Mouse (Mus musculus) cerebellum, postnatal 25 days (tissue): ENCODE measurements at regions not wholly inside any gene's neighbourhood (a gene's known extent, or its start where the extent isn't known, plus 50 kb on each side); places are given as distances from the start of the nearest gene placed in this dataset.

ENCODE experiments used
- DNase-seq, 2 experiments: peaks; one replicate each; pipeline ENCODE4 v3.0.0; 2021; ENCODE audit warnings: mixed read lengths in 2 of 2

- DNase-seq: no peak
Observed at GRCm38 (mm10) chr9:122629171-122629904, 117.8 kb upstream of the Topaz1 start.

- DNase-seq: no peak
Observed at GRCm38 (mm10) chr9:122631793-122632192, 115.4 kb upstream of the Topaz1 start.

GRCm38 (mm10) chr9:122633484-122633883 is 113.7 kb upstream of the Topaz1 start:
- no peak for DNase-seq

GRCm38 (mm10) chr9:122635138-122635964 is 111.8 kb upstream of the Topaz1 start:
- peak; percentile 27 to 48 for DNase-seq

GRCm38 (mm10) chr9:122637591-122637990 is 109.6 kb upstream of the Topaz1 start:
- no peak for DNase-seq

GRCm38 (mm10) chr9:122639239-122639638 is 107.9 kb upstream of the Topaz1 start:
- DNase-seq: no peak

GRCm38 (mm10) chr9:122642913-122643312 is 104.2 kb upstream of the Topaz1 start:
- DNase-seq: no peak

DNA sequence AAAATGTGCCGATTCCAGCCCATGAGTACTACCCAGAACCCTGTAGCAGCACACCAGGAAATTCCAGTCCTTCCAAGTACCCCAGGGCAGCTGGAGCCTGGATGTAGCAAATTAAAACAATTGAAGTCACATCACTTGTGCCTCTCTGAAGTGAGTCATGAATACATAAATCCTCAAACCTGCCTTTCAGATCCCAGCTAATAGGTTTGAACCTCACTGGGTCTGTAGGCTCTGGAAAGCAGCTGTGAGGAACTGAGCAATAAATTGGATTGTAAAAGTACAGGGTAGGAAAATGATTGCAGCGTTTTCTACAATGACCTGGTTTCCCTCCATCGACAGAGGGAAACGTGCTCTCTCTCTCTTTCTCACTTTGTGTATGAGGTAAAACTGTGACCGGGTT is 101.6 kb upstream of the Topaz1 start:
- no peak for DNase-seq

DNA sequence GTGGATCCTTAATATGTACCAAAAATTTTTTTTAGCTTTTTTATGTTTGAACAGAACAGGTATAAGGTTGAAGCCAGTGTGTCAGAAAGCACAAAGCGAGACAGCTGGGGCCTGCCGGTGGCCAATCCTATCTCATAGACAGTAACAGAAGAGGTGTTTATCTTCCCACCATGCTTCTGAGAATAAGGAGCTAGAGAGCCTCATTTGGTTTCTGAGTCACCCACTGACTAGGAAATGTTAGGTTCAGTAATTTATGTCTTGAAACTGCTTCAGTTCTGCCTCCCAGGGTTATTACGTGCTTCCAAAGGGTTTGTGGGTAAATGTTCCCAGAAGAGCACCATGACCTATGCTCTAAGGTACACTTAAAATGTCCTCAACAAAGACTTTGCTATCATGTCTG is 96.3 kb upstream of the Topaz1 start:
- no peak for DNase-seq

- peak; percentile 65 to 69 for DNase-seq
Observed at GRCm38 (mm10) chr9:122655583-122655982, 91.6 kb upstream of the Topaz1 start.

DNA sequence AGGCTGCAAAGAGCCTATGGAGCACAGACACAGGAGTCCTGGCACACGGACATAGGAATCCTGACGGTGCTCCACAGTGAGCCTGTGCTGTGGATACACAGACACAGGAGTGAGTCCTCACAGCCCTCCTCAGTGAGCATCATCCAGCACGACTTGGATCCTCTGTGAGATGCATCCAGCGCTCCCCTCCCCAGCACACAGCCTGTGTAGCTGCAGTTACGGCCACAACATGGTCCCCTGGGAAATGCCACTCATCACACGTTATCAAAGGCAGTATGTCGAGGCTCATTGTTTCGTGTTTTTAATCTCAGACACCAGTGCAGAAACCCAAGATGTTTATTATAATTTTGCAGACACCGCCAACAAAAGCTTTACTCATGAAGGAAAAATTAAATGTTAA is 87.1 kb upstream of the Topaz1 start:
- no peak for DNase-seq

GRCm38 (mm10) chr9:122666978-122667645 is 80.0 kb upstream of the Topaz1 start:
- no peak for DNase-seq

DNA sequence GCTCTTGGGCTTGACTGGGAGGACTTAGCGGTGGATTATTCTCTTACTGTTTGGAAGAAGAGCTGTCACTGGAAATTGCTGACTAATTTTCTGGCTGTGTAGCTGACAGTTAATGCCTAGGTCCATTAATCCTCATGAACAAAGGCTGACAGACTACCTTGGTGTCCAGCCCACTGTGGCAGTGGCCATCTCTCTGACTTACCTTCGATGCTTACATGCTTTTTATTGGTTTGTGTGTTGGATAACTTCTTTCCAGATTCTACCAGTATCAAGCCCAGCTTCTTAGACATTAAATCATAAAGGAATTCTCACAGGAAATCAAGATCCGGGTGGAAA is 79.5 kb upstream of the Topaz1 start:
- no peak for DNase-seq

GRCm38 (mm10) chr9:122673777-122674176 is 73.4 kb upstream of the Topaz1 start:
- DNase-seq: peak in 1 of 2 experiments; percentile 15

GRCm38 (mm10) chr9:122678001-122678696 is 69.0 kb upstream of the Topaz1 start:
- peak; percentile 17 to 31 for DNase-seq

GRCm38 (mm10) chr9:122687170-122687569 is 60.0 kb upstream of the Topaz1 start:
- peak in 1 of 2 experiments; percentile 38 for DNase-seq

DNA sequence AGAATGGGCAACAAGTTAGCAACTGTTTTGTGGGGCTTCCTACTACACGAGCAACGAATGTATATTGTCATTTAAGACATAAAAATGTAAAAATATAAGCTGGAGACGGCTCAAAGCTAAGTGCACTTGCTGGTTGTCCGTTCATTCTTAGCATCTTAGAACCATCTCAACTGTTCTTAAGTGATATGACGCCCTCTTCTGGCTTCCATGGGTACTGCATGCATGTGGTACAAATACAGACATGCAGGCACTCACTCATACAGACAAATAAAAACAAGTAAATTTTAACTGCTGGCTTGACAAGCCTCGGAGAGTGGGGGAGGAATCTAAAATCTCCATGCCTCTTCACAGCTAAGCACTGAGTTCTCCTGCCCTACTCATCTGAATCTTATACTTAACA is 55.3 kb upstream of the Topaz1 start:
- DNase-seq: peak in 1 of 2 experiments; percentile 12

DNA sequence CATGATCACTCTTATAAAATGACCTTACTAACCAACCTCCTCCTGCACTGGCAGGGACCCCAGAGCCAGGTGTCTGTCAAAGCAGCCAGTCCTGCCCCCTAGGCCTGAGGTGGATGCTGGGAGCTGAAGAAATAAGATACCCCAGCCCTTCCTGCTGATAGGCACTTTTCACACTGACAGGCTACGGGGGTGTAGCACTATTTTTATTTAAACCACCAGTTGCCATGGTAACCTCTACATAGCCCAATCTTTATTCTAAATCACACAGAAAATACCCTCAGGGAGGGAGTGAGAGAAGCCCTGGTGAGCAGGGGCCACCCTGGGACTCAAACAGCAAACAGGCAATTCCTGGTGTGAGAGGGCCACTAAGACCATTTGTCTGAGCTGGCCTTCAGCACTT is 51.4 kb upstream of the Topaz1 start:
- no peak for DNase-seq
